Mouse (Mus musculus): Measurements from ENCODE around the gene Camta1.

DNA sequence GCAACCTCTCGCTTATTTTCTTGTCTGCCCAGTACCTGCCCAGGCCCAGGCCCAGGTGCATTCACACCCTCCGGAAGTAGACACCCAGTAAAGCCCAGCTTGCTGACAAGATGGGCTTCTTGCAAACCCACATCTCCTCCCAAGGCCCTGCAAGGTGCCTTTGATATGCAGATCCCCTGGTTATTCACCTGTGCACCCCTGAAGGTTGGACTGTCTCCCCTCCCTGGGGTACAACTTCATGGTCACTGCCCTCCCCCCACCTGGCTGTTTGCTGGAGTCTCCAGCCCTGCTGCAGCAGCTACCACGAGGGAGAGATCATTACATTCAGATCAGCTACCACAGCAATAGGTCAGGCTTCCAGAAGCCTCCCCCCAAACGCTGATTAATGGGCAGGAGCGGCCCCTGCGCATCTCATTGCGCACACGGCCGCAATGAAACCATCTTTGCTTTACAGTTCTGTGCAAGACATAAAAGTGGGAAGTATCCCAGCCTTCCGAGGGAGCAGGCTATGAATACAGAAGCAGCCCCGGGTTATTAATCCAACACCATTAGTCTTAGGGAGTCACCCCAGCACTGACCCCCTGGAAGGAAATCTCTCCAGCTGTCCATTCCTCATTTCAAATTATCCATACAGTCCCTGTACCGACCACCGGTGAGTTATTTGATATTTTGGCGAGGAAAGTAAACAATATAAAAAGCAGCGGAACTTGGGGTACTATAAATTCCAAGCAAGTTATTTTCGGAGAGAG is 205.9 kb downstream of the Camta1 start:
- no peak for TF ChIP-seq MAFK (IDR thresholded peaks at IDR 0.05; ENCODE audit: insufficient read depth, low read depth, low read length)
- no peak for TF ChIP-seq CHD2 (IDR thresholded peaks at IDR 0.05; ENCODE audit: low read depth, low read length)

Data from ES-E14 (cell line).